Mouse (Mus musculus) liver, embryonic 12.5 days (tissue): ENCODE measurements around the gene Kirrel3. TPM values are rescaled to one million over a fixed set of nuclear protein-coding genes. Genes with fewer than 3 reads are reported as not detected.

Experiments used
- ATAC-seq: fragments of 200-750 bp; cut with Nextera tagmentation; 2 replicates; pipeline ENCODE4 v1.8.0; 2017; ENCODE audit warnings: moderate number of reproducible peaks, mild to moderate bottlenecking, moderate library complexity
- H3K27ac ChIP-seq: fragments of 300-500 bp; sonication (generic); 2 replicates; pipeline ENCODE4 v1.5.1; 2016; ENCODE audit warnings: mild to moderate bottlenecking
- H3K27me3 ChIP-seq: fragments of 300-500 bp; sonication (generic); replicated peaks from 2 replicates; pipeline ENCODE4 v1.6.1; 2016; ENCODE audit warnings: mild to moderate bottlenecking, moderate library complexity
- H3K36me3 ChIP-seq: fragments of 300-500 bp; sonication (generic); 2 replicates; pipeline ENCODE4 v1.6.1; 2016; ENCODE audit warnings: mild to moderate bottlenecking, moderate library complexity
- H3K4me1 ChIP-seq: fragments of 300-500 bp; sonication (generic); 2 replicates; pipeline ENCODE4 v1.6.1; 2016
- H3K4me2 ChIP-seq: fragments of 300-500 bp; sonication (generic); 2 replicates; pipeline ENCODE4 v1.6.1; 2016; ENCODE audit warnings: mild to moderate bottlenecking, moderate library complexity
- H3K4me3 ChIP-seq: fragments of 300-500 bp; sonication (generic); 2 replicates; pipeline ENCODE4 v1.5.1; 2016; ENCODE audit warnings: mild to moderate bottlenecking, moderate library complexity
- H3K9ac ChIP-seq: fragments of 300-500 bp; sonication (generic); 2 replicates; pipeline ENCODE4 v1.6.1; 2016; ENCODE audit warnings: mild to moderate bottlenecking, moderate library complexity
- H3K9me3 ChIP-seq: fragments of 300-500 bp; sonication (generic); replicated peaks from 2 replicates; pipeline ENCODE4 v1.6.1; 2016; ENCODE audit warnings: mild to moderate bottlenecking, moderate library complexity
- WGBS: fragments of 180-500 bp; shearing (Covaris S2); methylation state at CpG from one replicate; pipeline ENCODE4 v1.1.7; 2016; ENCODE audit not compliant: insufficient replicate concordance; 5-methylcytosine and 5-hydroxymethylcytosine counted together
- polyA plus RNA-seq: library from polyadenylated mRNA; unstranded; fragments of >200 nt; fragmentation: Nextera tagmentation; extraction: Ambion mirVana; gene quantifications from 2 replicates; pipeline ENCODE4 v1.2.1, GENCODE M21; 2016

Kirrel3 gene
- polyA plus RNA-seq, 1 experiment from 2014 or later, result 0.46 TPM

DNA sequence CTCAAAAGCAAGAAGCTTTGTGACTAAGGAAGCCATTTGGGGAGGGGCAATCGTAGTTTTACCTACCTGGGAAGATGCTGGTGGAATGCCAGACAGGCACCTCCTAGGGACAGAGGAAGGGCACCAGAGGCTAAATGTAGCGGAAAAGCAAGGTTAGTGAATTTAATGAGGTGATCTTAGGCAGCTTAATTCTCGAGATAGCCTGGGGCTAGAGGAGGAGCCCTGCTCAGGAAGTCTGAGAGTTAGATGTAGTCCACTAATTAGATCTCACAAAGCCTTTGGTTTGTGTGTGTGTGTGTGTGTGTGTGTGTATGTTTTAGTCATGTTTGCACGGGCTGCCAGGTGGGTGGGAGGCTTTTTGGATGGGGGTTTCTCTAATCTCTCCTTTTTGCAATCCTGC is 375.2 kb downstream of the Kirrel3 start:
- Histone ChIP-seq H3K4me2 (no peak overlapping the region), H3K36me3 (no peaks in the 10 kb centered on the region)

DNA sequence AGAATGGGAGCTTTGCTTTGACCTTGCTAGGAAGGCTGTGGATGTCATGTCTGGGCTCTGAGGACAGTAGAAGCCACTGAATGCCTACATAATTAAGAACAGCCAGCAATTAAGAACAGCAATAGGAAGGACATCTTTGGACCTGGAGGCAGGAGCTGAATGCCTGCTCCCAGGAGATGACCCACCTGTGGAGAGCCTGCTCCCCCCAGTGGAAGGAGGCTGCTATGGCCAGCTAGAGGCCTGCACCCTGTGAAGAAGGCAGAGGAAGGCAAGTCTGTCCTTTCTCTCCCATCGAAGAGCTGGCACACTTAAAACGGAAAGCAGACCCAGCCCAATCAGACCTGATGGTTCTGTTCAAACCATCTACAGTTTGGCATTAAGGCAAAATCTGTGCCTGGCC is 376.1 kb downstream of the Kirrel3 start:
- H3K27me3 ChIP-seq, result no peaks in the 10 kb centered on the region

More for the DNA sequence above, 375.2 kb downstream of the Kirrel3 start:
- Histone ChIP-seq H3K4me3 (no peak overlapping the region), H3K4me1 (no peaks in the 10 kb centered on the region), H3K27ac (no peak overlapping the region), H3K9ac (no peak overlapping the region), H3K27me3 (no peaks in the 10 kb centered on the region), H3K9me3 (no peaks in the 10 kb centered on the region)
- ATAC-seq, result no peak
- 22% methylated on average over 4 of the region's 4 CpGs for WGBS

DNA sequence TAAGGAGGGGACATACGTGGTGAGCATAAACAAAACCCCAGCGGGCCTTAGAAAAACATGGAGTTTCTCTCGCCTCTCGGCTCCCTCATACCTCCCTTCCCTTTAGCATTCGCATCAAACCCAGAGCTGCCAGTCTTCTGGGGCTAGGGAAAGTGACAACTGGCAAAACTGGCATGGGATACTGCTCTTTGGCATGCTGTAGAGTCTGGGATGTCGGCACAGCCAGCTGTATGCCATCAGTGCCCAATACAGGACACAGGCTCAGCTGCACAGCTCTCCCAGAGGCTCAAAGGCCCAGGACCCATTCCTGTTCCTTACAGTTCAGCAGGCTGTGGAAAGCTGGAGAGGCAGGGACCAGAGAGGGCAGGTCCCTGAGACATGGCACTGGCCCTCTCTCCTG is 379.9 kb downstream of the Kirrel3 start:
- H3K27me3 ChIP-seq, result no peaks in the 10 kb centered on the region
- H3K4me3 ChIP-seq, result no peak overlapping the region
- no peak overlapping the region for H3K4me2 ChIP-seq
- no peaks in the 10 kb centered on the region for H3K4me1 ChIP-seq
- ATAC-seq, result no peak
- no peaks in the 10 kb centered on the region for H3K36me3 ChIP-seq
- WGBS, result 67% methylated on average over 6 of the region's 6 CpGs
- no peak overlapping the region for H3K9ac ChIP-seq
- H3K27ac ChIP-seq, result no peak overlapping the region
- H3K9me3 ChIP-seq, result no peaks in the 10 kb centered on the region

More for the DNA sequence above, 376.1 kb downstream of the Kirrel3 start:
- Histone ChIP-seq H3K36me3 (no peaks in the 10 kb centered on the region), H3K4me1 (no peaks in the 10 kb centered on the region), H3K27ac (no peak overlapping the region), H3K4me3 (no peak overlapping the region), H3K9me3 (no peaks in the 10 kb centered on the region), H3K4me2 (no peak overlapping the region), H3K9ac (no peak overlapping the region)
- 24% methylated on average over 2 of the region's 2 CpGs for WGBS
- no peak for ATAC-seq

DNA sequence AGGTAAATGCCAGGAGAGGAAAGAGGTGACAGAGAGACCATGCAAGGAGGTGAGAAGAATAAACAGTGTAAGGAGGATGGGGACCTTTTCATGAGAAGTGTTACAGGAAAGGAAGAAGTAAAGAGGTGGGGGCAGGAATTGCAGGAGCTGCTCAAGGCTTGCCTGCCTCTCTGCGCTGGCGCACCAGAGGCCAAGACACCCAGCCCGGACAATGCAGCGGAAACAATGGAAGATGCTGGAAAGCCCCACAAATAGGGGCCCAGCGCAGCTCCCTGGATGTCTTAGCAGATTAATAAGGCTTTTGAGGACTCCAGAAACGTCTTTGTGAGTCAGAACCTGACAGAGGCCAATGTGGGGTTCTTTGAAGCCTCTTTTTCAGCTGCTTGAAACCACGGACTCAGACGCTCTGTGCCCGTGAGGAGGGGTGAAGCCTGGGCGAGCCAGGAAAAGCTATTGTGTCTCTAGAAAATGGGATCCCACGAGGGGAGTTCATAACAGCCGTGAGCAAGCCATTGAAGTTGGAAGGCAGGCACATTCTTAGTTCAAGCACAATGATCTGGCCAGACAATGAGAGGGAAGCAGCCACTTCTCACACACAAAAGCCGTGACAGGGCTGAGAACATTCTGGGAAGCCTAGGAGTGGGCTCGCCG is 385.7 kb downstream of the Kirrel3 start:
- no peaks in the 10 kb centered on the region for H3K9me3 ChIP-seq
- H3K27me3 ChIP-seq, result no peaks in the 10 kb centered on the region
- H3K4me1 ChIP-seq, result no peaks in the 10 kb centered on the region
- H3K36me3 ChIP-seq, result no peaks in the 10 kb centered on the region
- 53% methylated on average over 15 of the region's 15 CpGs for WGBS
- ATAC-seq, result no peak
- no peak overlapping the region for H3K9ac ChIP-seq
- H3K4me3 ChIP-seq, result no peak overlapping the region
- H3K27ac ChIP-seq, result no peak overlapping the region
- H3K4me2 ChIP-seq, result no peak overlapping the region

DNA sequence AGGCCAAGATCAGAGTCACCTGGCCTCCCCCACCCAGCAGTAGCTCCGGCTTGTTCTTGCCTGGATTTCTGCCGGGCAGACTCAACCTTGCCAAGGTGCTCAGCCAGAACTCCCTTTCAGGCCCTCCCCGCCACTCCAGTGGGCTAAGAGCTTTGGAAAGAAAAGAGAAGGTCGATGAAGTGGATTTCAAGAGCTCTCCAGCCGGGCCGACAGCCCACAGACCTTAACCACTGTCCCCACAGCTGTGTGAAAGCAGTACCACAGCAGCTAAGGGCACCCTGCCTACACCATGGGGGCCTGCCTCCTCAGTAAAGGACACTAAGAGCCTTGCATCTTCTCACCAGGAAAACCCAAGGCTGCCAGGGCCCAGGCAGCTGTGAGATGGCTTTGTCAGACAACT is 389.5 kb downstream of the Kirrel3 start:
- WGBS, result 60% methylated on average over 6 of the region's 6 CpGs
- no peaks in the 10 kb centered on the region for H3K36me3 ChIP-seq
- ATAC-seq, result no peak
- H3K9ac ChIP-seq, result no peak overlapping the region
- H3K9me3 ChIP-seq, result no peaks in the 10 kb centered on the region
- no peaks in the 10 kb centered on the region for H3K4me1 ChIP-seq
- H3K4me2 ChIP-seq, result no peak overlapping the region
- H3K4me3 ChIP-seq, result no peak overlapping the region
- no peaks in the 10 kb centered on the region for H3K27me3 ChIP-seq
- no peak overlapping the region for H3K27ac ChIP-seq

DNA sequence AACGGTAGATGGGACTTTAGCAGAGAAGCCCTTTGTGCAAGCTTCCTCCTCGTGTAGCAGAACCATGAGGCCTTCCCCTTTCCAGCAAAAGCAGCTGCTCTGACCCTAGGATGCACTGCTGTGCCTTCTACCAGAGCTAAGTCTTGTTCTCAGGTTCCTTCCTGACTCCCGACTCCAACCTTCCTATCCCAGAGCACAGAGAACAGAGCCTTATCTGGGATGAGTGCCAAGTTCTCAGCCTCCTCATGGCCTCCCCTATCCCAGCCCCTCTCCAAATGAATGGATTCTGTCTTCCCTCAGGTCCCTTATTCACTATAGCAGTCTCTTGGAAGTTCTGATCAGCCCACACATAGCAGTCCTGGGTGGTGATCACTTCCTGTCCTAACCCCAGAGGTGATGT is 391.5 kb downstream of the Kirrel3 start:
- no peak for ATAC-seq
- H3K9ac ChIP-seq, result no peak overlapping the region
- H3K27ac ChIP-seq, result no peak overlapping the region
- no peak overlapping the region for H3K4me2 ChIP-seq
- WGBS, result 49% methylated on average over 3 of the region's 3 CpGs
- no peaks in the 10 kb centered on the region for H3K36me3 ChIP-seq
- H3K27me3 ChIP-seq, result no peaks in the 10 kb centered on the region
- H3K9me3 ChIP-seq, result no peaks in the 10 kb centered on the region
- no peaks in the 10 kb centered on the region for H3K4me1 ChIP-seq
- no peak overlapping the region for H3K4me3 ChIP-seq

DNA sequence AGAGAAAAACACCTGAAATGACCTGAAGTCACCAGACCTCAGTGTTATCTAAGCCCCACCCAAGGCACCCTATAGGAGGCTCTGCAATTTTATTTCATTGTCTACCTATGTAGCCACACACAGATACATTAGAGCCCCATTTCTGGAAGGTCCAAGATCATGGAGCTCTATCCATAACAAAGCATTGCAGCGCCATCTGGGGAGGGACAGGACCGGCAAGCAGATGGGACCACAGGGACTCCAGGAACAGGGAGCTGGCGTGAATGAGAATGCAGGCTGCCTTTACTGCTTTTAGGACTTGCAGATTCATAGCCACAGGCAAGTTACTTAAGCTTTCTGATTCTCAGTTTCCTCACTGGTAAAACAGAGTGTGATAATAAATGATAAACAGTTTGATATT is 392.1 kb downstream of the Kirrel3 start:
- H3K9me3 ChIP-seq, result no peaks in the 10 kb centered on the region
- no peak overlapping the region for H3K9ac ChIP-seq
- WGBS, result 51% methylated on average over 3 of the region's 3 CpGs
- ATAC-seq, result no peak
- no peaks in the 10 kb centered on the region for H3K27me3 ChIP-seq
- no peak overlapping the region for H3K4me3 ChIP-seq
- H3K27ac ChIP-seq, result no peak overlapping the region
- H3K4me2 ChIP-seq, result no peak overlapping the region
- no peaks in the 10 kb centered on the region for H3K36me3 ChIP-seq
- H3K4me1 ChIP-seq, result no peaks in the 10 kb centered on the region

DNA sequence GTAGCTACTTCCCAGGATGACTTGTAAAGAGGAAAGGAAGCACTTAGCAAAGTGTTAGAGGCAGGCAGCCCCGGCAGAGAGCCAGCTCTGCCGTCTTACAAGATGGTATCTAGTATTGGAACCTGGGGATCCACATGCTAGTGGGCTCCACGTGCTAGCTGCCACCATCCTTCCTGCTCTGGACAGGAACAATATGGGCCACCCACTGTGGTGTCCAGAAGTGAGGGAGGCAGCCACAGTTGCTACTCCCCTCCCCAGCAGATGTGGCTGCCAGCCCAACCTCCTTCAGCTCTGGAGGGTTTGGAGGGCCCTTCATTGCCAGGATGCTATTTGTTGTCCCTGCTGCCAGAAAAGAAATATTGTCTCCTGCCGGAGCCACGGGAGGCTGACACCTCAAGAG is 396.1 kb downstream of the Kirrel3 start:
- Histone ChIP-seq H3K9me3 (no peaks in the 10 kb centered on the region), H3K4me3 (no peak overlapping the region), H3K27me3 (no peaks in the 10 kb centered on the region), H3K4me2 (no peak overlapping the region), H3K36me3 (no peaks in the 10 kb centered on the region), H3K4me1 (no peaks in the 10 kb centered on the region), H3K27ac (no peak overlapping the region), H3K9ac (no peak overlapping the region)
- ATAC-seq, result no peak
- 23% methylated on average over 5 of the region's 5 CpGs for WGBS

DNA sequence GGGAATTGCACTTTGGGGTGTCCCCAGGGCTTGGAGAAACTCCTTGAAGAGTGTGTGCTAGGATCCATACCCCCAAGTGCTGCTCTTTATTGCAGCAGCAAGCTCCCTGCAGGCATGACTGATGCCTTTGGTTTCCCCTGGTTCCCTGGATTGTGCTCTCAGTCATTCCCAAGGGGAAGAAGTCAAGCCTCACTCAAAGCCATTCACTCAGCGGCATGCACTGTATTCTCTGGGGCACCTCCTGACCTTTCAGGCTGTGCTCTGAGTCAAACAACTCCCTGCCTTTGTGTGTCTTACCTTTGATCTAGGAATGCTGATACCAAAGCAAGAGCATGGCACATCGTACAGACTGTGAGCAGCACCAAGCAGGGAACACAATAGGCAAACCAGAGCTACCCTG is 396.5 kb downstream of the Kirrel3 start:
- no peak overlapping the region for H3K4me2 ChIP-seq
- H3K4me1 ChIP-seq, result no peaks in the 10 kb centered on the region
- H3K9ac ChIP-seq, result no peak overlapping the region
- no peaks in the 10 kb centered on the region for H3K36me3 ChIP-seq
- H3K9me3 ChIP-seq, result no peaks in the 10 kb centered on the region
- no peak overlapping the region for H3K27ac ChIP-seq
- 38% methylated on average over 2 of the region's 2 CpGs for WGBS
- no peak overlapping the region for H3K4me3 ChIP-seq
- H3K27me3 ChIP-seq, result no peaks in the 10 kb centered on the region
- ATAC-seq, result no peak

DNA sequence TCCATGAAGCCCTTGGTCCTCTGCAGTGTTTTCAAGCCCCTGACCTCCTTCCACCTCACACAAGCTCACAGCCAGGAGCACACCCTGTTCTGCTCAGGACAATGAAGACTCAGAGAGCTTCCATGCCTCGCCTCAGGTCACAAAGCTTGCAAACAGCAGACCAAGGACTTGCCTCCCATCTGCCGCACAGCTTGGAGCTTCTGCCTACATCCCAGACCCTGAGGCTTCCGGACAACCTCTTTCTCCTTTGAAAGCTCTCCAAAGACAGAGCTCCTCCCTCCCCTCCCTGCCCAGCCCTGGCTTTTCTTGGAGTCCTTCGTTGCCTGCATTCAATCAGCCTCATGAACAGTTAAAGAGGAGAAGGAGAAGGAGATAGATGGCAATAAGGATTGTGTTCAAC is 397.4 kb downstream of the Kirrel3 start:
- H3K4me3 ChIP-seq, result no peak overlapping the region
- no peaks in the 10 kb centered on the region for H3K36me3 ChIP-seq
- 29% methylated on average over 4 of the region's 4 CpGs for WGBS
- no peaks in the 10 kb centered on the region for H3K27me3 ChIP-seq
- H3K4me1 ChIP-seq, result no peaks in the 10 kb centered on the region
- no peak overlapping the region for H3K27ac ChIP-seq
- no peak overlapping the region for H3K9ac ChIP-seq
- no peak for ATAC-seq
- H3K9me3 ChIP-seq, result no peaks in the 10 kb centered on the region
- H3K4me2 ChIP-seq, result no peak overlapping the region

DNA sequence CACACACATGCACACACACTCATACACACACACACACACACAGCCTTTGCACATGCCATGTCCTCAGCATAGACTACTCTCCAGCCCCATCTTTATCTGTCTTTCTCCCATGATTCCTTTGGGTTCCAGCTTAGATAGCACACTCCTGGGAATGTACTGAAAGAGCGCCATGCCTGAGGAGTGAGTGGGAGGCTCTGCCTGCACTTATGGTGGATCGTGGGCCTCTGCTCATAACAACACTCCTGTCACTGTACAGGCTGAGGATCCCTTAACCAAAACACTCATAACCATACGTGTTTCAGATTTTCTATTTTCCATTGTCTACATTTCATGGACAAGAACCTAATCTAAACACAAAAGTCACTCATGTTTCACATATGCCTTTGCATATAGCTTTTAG is 398.6 kb downstream of the Kirrel3 start:
- no peak overlapping the region for H3K27ac ChIP-seq

DNA sequence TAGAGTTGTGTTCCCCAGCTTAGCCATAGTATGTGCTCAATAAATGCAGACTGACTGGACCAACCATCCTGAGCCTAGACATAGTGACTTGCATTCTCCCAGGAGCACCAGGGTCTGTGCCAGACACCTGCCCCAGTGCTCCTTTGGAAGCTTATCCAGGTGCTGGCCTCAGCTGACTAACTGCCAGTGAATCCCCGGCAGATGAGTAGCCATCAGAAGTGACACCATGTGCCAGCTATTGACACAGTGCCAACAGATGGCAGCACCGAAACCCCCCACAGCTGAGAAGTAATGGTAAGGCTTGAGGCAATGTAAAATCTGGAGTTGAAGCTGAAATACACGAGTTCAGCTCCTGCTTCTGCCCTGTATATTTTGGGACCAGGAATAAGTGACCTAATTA is 399.2 kb downstream of the Kirrel3 start:
- Histone ChIP-seq H3K36me3 (no peaks in the 10 kb centered on the region), H3K4me3 (no peak overlapping the region), H3K9me3 (no peaks in the 10 kb centered on the region), H3K4me2 (no peak overlapping the region), H3K9ac (no peak overlapping the region), H3K4me1 (no peaks in the 10 kb centered on the region), H3K27me3 (no peaks in the 10 kb centered on the region), H3K27ac (no peak overlapping the region)
- WGBS, result 59% methylated on average over 3 of the region's 3 CpGs
- no peak for ATAC-seq

More for the DNA sequence above, 398.6 kb downstream of the Kirrel3 start:
- Histone ChIP-seq H3K27me3 (no peaks in the 10 kb centered on the region), H3K4me1 (no peaks in the 10 kb centered on the region), H3K4me3 (no peak overlapping the region), H3K9ac (no peak overlapping the region), H3K9me3 (no peaks in the 10 kb centered on the region), H3K36me3 (no peaks in the 10 kb centered on the region), H3K4me2 (no peak overlapping the region)
- 61% methylated on average over 3 of the region's 3 CpGs for WGBS
- no peak for ATAC-seq

DNA sequence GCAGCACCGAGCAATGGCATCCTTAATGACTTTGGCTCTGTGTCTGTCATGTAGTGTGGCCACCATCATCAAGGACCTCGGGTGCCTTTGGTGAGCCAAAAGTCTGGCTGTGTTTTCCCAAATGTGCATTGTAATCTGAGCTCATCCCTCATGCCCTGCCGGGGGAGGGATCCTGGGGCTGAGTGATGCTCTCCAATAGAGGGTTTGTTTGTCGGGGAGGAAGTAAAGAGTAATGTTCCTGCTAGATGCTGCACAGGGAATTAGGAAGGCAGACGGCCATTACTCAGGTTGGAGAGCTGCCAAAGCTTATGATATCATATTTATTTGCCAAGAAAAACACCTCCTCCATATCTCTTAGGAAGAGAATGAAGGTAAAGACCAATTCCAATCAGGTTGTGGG is 401.1 kb downstream of the Kirrel3 start:
- H3K36me3 ChIP-seq, result no peaks in the 10 kb centered on the region
- ATAC-seq, result no peak
- no peak overlapping the region for H3K4me2 ChIP-seq
- no peaks in the 10 kb centered on the region for H3K4me1 ChIP-seq
- 53% methylated on average over 5 of the region's 5 CpGs for WGBS
- H3K4me3 ChIP-seq, result no peak overlapping the region
- no peaks in the 10 kb centered on the region for H3K9me3 ChIP-seq
- no peak overlapping the region for H3K9ac ChIP-seq
- no peak overlapping the region for H3K27ac ChIP-seq
- no peaks in the 10 kb centered on the region for H3K27me3 ChIP-seq
